Mouse (Mus musculus): ENCODE measurements at regions not wholly inside any gene's neighbourhood (a gene's known extent, or its start where the extent isn't known, plus 50 kb on each side); places are given as distances from the start of the nearest gene placed in this dataset.

GRCm38 (mm10) chr1:186572651-186573050 is 133.1 kb downstream of the Tgfb2 start:
- no peaks in the 10 kb centered on the region for H3K4me1 ChIP-seq (ENCODE audit: insufficient read depth)

GRCm38 (mm10) chr1:186572092-186572491 is 133.7 kb downstream of the Tgfb2 start:
- no peak for ATAC-seq
- TF ChIP-seq CTCF (IDR thresholded peaks at IDR 0.05; ENCODE audit: low read depth): no peak

More at GRCm38 (mm10) chr1:186572651-186573050, 133.1 kb downstream of the Tgfb2 start:
- no peak overlapping the region for H3K27ac ChIP-seq (ENCODE audit: low read depth, low read length)
- TF ChIP-seq CTCF (IDR thresholded peaks at IDR 0.05; ENCODE audit: low read depth): no peak
- H3K4me3 ChIP-seq (ENCODE audit: low read depth, low read length): no peak overlapping the region
- ATAC-seq (no peak), DNase-seq (no peak)
- H3K27me3 ChIP-seq (ENCODE audit: insufficient read depth, low read length): no peaks in the 10 kb centered on the region
- H3K36me3 ChIP-seq (ENCODE audit: insufficient read depth): no peaks in the 10 kb centered on the region
- H3K9ac ChIP-seq: no peak overlapping the region
- 86% methylated on average over 8 of the region's 8 CpGs for WGBS
- no peaks in the 10 kb centered on the region for H3K9me3 ChIP-seq (ENCODE audit: low read length)
- H3K4me2 ChIP-seq (ENCODE audit: low read depth): no peak overlapping the region

GRCm38 (mm10) chr1:186568496-186568895 is 137.3 kb downstream of the Tgfb2 start:
- H3K4me3 ChIP-seq (ENCODE audit: low read depth, low read length): no peak overlapping the region
- ATAC-seq (no peak), DNase-seq (no peak)
- H3K4me2 ChIP-seq (ENCODE audit: low read depth): no peak overlapping the region
- no peaks in the 10 kb centered on the region for H3K4me1 ChIP-seq (ENCODE audit: insufficient read depth)
- H3K36me3 ChIP-seq (ENCODE audit: insufficient read depth): no peaks in the 10 kb centered on the region
- no peaks in the 10 kb centered on the region for H3K27me3 ChIP-seq (ENCODE audit: insufficient read depth, low read length)
- no peak overlapping the region for H3K27ac ChIP-seq (ENCODE audit: low read depth, low read length)
- TF ChIP-seq CTCF (IDR thresholded peaks at IDR 0.05; ENCODE audit: low read depth): no peak
- no peak overlapping the region for H3K9ac ChIP-seq
- H3K9me3 ChIP-seq (ENCODE audit: low read length): no peaks in the 10 kb centered on the region
- WGBS: 77% methylated on average over 4 of the region's 4 CpGs

More at GRCm38 (mm10) chr1:186572092-186572491, 133.7 kb downstream of the Tgfb2 start:
- H3K9ac ChIP-seq: no peak overlapping the region
- no peak overlapping the region for H3K4me3 ChIP-seq (ENCODE audit: low read depth, low read length)
- H3K9me3 ChIP-seq (ENCODE audit: low read length): no peaks in the 10 kb centered on the region
- WGBS: 67% methylated on average over 4 of the region's 4 CpGs
- no peak overlapping the region for H3K27ac ChIP-seq (ENCODE audit: low read depth, low read length)
- H3K27me3 ChIP-seq (ENCODE audit: insufficient read depth, low read length): no peaks in the 10 kb centered on the region
- no peak for DNase-seq
- H3K36me3 ChIP-seq (ENCODE audit: insufficient read depth): no peaks in the 10 kb centered on the region
- H3K4me2 ChIP-seq (ENCODE audit: low read depth): no peak overlapping the region
- H3K4me1 ChIP-seq (ENCODE audit: insufficient read depth): no peaks in the 10 kb centered on the region

- H3K9ac ChIP-seq: no peak overlapping the region
- no peaks in the 10 kb centered on the region for H3K36me3 ChIP-seq (ENCODE audit: insufficient read depth)
- no peak for TF ChIP-seq CTCF (IDR thresholded peaks at IDR 0.05; ENCODE audit: low read depth)
- DNase-seq: no peak
- H3K4me1 ChIP-seq (ENCODE audit: insufficient read depth): no peaks in the 10 kb centered on the region
- no peak overlapping the region for H3K27ac ChIP-seq (ENCODE audit: low read depth, low read length)
- no peaks in the 10 kb centered on the region for H3K9me3 ChIP-seq (ENCODE audit: low read length)
- WGBS: 47% methylated on average over 6 of the region's 6 CpGs
- ATAC-seq: no peak
- H3K4me2 ChIP-seq (ENCODE audit: low read depth): no peak overlapping the region
- H3K4me3 ChIP-seq (ENCODE audit: low read depth, low read length): no peak overlapping the region
- no peaks in the 10 kb centered on the region for H3K27me3 ChIP-seq (ENCODE audit: insufficient read depth, low read length)
These were observed 137.7 kb downstream of the Tgfb2 start for GRCm38 (mm10) chr1:186568076-186568475.

GRCm38 (mm10) chr1:186567136-186567826 is 138.5 kb downstream of the Tgfb2 start:
- Histone ChIP-seq H3K4me2 (ENCODE audit: low read depth) (0 out of 2 replicates have a peak overlapping the region, but pooled peaks have one; percentile 10), H3K27me3 (ENCODE audit: insufficient read depth, low read length) (no peaks in the 10 kb centered on the region), H3K27ac (ENCODE audit: low read depth, low read length) (no peak overlapping the region), H3K4me3 (ENCODE audit: low read depth, low read length) (no peak overlapping the region), H3K4me1 (ENCODE audit: insufficient read depth) (no peaks in the 10 kb centered on the region), H3K36me3 (ENCODE audit: insufficient read depth) (no peaks in the 10 kb centered on the region), H3K9me3 (ENCODE audit: low read length) (no peaks in the 10 kb centered on the region), H3K9ac (no peak overlapping the region)
- DNase-seq (no peak), ATAC-seq (no peak)
- 12% methylated on average over 15 of the region's 15 CpGs for WGBS
- TF ChIP-seq CTCF (IDR thresholded peaks at IDR 0.05; ENCODE audit: low read depth): no peak

- Histone ChIP-seq H3K27me3 (ENCODE audit: insufficient read depth, low read length) (no peaks in the 10 kb centered on the region), H3K4me2 (ENCODE audit: low read depth) (no peak overlapping the region)
- ATAC-seq: no peak; the same call in 1 of the 2 replicates
These were observed 143.8 kb downstream of the Tgfb2 start for GRCm38 (mm10) chr1:186562027-186562426.

GRCm38 (mm10) chr1:186555441-186555975 is 150.3 kb downstream of the Tgfb2 start:
- H3K9me3 ChIP-seq (ENCODE audit: low read length): no peaks in the 10 kb centered on the region
- H3K27me3 ChIP-seq (ENCODE audit: insufficient read depth, low read length): no peaks in the 10 kb centered on the region
- ATAC-seq (no peak), DNase-seq (no peak)
- no peak for TF ChIP-seq CTCF (IDR thresholded peaks at IDR 0.05; ENCODE audit: low read depth)
- H3K9ac ChIP-seq: no peak overlapping the region
- 46% methylated on average over 6 of the region's 6 CpGs for WGBS
- no peak overlapping the region for H3K4me3 ChIP-seq (ENCODE audit: low read depth, low read length)
- H3K4me2 ChIP-seq (ENCODE audit: low read depth): no peak overlapping the region
- no peak overlapping the region for H3K27ac ChIP-seq (ENCODE audit: low read depth, low read length)
- no peaks in the 10 kb centered on the region for H3K36me3 ChIP-seq (ENCODE audit: insufficient read depth)
- H3K4me1 ChIP-seq (ENCODE audit: insufficient read depth): no peaks in the 10 kb centered on the region

More at GRCm38 (mm10) chr1:186562027-186562426, 143.8 kb downstream of the Tgfb2 start:
- DNase-seq: no peak
- Histone ChIP-seq H3K27ac (ENCODE audit: low read depth, low read length) (no peak overlapping the region), H3K36me3 (ENCODE audit: insufficient read depth) (no peaks in the 10 kb centered on the region), H3K9ac (no peak overlapping the region), H3K9me3 (ENCODE audit: low read length) (no peaks in the 10 kb centered on the region), H3K4me3 (ENCODE audit: low read depth, low read length) (no peak overlapping the region), H3K4me1 (ENCODE audit: insufficient read depth) (no peaks in the 10 kb centered on the region)
- TF ChIP-seq CTCF (IDR thresholded peaks at IDR 0.05; ENCODE audit: low read depth): no peak
- 35% methylated on average over 3 of the region's 3 CpGs for WGBS
